Mouse (Mus musculus) bone marrow, adult 2 months (tissue): ENCODE results near the gene Lif. TPM values are rescaled to one million over a fixed set of nuclear protein-coding genes. Genes with fewer than 3 reads are reported as not detected.

Experiments used
- H3K27ac ChIP-seq: fragments of 200-500 bp; 2 replicates; pipeline ENCODE4 v1.5.1; 2012; ENCODE audit warnings: low read depth, mild to moderate bottlenecking, control low read depth, inconsistent platforms, low read length; ENCODE audit not compliant: control insufficient read depth, poor library complexity, insufficient read depth
- H3K4me1 ChIP-seq: fragments of 200-500 bp; 2 replicates; pipeline ENCODE4 v1.6.1; 2011; ENCODE audit warnings: low read length; ENCODE audit not compliant: control insufficient read depth, insufficient read depth
- H3K4me3 ChIP-seq: fragments of 200-500 bp; replicated peaks from 2 replicates; pipeline ENCODE3; 2011; ENCODE audit warnings: mild to moderate bottlenecking, low read depth, low read length, control low read depth; ENCODE audit not compliant: control insufficient read depth
- CTCF ChIP-seq: fragments of 200-500 bp; IDR thresholded peaks from 2 replicates; pipeline ENCODE4 v1.5.1; 2011; ENCODE audit warnings: low read length, control low read depth; ENCODE audit not compliant: control insufficient read depth, insufficient read depth
- POLR2A ChIP-seq: fragments of 200-500 bp; IDR thresholded peaks from 2 replicates; pipeline ENCODE4 v1.6.1; 2011; ENCODE audit warnings: low read depth, mild to moderate bottlenecking, control low read depth, low read length, borderline replicate concordance; ENCODE audit not compliant: control insufficient read depth
- WGBS: fragments of 180-500 bp; shearing (Covaris S2); methylation state at CpG from one replicate; pipeline ENCODE4 v1.1.7; 2018; 5-methylcytosine and 5-hydroxymethylcytosine counted together
- polyA plus RNA-seq: library from polyadenylated mRNA; stranded (reverse); fragments of >200 nt; gene quantifications from 2 replicates; pipeline ENCODE4 v1.2.4, GENCODE M21; 2011; ENCODE audit warnings: low replicate concordance; ENCODE audit not compliant: missing spikeins, insufficient read depth, insufficient read length

The Lif gene
- polyA plus RNA-seq, 1 experiment = 0.70 TPM

DNA sequence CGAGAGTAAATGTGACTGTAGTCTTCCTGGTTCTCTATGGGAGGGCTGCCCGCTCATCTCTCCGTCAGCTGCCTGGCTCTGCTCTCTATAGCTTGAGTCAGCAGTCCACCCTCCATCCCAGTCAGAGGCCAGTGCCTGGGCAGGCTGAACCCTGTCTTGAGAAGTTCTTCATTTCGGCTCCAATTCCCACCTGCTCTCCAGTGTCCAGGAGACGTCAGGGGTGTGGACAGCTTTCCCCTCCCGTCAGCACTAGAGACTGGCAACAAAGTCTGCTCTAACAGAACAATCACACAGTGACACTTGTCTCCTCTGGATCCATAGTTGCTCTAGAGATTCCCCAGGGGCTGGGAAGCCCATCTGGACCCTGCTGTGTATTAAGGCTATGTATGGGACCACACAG is 36.7 kb downstream of the Lif start:
- Histone ChIP-seq H3K4me3 (no peak overlapping the region), H3K4me1 (peaks cover 3% of the 10 kb centered on the region), H3K27ac (no peak overlapping the region)
- TF ChIP-seq POLR2A (no peak), CTCF (no peak)
- 79% methylated on average over 6 of the region's 6 CpGs for WGBS

DNA sequence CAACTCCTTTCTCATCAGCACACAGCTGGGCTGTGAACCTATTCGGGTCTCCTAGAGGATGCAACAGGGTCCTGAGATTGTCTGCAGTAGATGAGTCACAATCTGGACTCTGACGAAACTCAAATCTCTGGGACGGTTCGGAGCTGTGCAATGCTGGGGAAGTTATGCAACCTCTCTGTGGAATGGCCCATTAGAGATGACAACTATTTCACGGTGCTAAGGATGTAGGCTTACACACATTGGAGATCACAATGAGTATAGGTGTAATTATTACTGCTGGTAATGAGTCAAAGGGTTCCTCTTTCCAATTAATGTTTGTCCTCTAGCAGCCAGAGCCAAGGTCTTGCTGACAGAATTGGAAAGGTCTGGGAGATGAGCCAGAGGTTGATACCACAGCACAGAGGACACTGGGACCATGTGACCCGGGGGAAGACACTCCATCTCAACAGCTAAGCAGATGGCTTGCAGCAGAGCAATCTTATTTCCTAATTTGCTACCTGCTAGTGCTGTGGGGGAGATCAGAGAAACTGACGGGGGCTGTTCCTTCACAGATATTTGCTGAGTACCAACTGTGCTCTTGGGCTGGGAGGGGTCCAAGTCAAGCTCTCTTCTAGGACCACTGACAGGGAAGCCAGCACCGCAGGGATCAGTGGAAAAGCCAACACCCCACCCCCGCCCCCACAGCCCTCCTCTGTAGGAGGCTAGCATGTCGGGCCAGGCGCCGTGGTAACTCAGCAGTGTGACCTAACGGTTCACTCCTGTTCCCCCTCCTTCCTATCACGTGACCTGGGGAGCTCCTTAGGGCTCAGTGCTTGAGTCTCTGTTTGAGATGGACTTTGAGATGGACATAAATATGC is 37.4 kb downstream of the Lif start:
- Histone ChIP-seq H3K4me1 (peaks cover 2% of the 10 kb centered on the region), H3K4me3 (no peak overlapping the region), H3K27ac (0 out of 2 replicates have a peak overlapping the region, but pooled peaks have one; percentile 15)
- WGBS = 14% methylated on average over 14 of the region's 14 CpGs
- TF ChIP-seq POLR2A (no peak), CTCF (no peak)

DNA sequence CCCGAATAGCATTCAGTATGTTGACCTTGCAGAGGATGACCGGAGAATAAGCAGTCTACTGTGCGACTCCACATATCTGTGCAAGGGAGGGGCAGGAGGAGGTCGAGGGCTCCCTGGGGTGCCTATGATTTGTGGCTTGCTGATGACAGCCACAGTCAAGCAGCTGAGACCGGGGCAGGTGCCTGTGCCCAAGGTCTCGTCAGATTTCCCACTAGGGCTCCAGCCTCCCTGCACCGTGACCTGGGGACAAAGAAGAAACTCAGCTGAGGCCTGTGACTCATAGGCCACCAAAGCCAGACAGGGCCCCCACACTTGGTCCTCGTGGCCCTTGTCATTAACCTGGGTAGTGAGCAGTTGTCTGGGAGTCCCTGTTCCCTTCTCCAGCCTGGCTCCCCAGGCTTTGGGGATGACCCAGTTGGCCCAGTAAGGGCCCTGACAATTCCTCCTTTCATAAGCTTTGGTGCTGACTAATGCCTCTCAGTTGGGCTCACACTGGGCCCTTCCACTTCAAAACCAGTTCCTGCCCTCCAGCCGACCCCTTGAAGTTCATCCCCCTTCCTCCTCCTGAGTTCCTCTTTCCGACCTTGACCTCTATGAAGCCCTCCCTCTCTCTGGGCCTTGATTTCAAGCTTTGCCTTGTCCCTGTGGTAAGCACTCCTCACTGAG is 39.4 kb downstream of the Lif start:
- WGBS = 28% methylated on average over 10 of the region's 10 CpGs
- Histone ChIP-seq H3K4me1 (peaks cover 2% of the 10 kb centered on the region), H3K27ac (no peak overlapping the region), H3K4me3 (no peak overlapping the region)
- TF ChIP-seq CTCF (no peak), POLR2A (no peak)

DNA sequence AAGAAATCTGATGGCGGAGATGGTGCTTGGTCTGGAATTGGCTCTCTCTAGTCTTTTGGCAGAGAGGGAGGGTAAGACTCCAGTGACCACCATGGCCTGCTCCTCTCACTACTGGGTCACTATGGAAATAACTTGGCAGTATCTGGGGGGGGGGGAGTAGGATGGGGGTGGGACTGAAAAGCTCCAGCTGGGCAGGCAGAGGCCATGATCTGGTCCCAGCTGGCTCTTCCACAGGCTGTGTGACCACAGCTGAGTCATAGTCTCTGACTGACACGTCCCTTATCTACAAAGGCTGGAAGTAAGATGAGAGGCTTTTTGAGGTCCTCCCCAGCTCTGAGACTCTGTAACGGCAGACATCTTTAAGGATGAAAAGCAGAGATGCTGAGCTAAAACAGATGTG is 40.4 kb downstream of the Lif start:
- Histone ChIP-seq H3K4me3 (no peak overlapping the region), H3K4me1 (peaks cover 2% of the 10 kb centered on the region; the same call in 1 of the 2 replicates), H3K27ac (no peak overlapping the region)
- no peak for TF ChIP-seq POLR2A
- no peak for TF ChIP-seq CTCF
- WGBS = 59% methylated on average over 3 of the region's 3 CpGs

DNA sequence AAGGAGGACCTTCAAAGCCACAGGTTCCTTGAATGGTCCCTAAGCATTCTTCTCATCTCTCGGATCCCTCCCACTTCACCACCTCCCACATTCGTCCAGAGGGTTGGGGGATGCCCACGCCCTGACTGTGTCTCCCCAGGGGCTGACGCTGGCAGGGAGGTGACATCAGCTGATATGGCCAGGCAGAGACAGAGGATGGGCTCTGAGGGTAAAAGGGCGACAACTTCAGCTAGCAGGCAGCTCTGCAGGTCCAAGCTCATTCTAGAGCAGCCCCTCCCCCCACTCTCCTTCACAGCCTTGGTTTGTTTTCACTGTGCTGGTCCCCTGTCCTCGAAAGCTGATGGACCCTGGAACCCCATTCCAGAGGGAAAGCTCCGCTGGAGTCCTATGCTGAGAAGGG is 41.3 kb downstream of the Lif start:
- Histone ChIP-seq H3K4me3 (no peak overlapping the region), H3K4me1 (peaks cover 2% of the 10 kb centered on the region; the same call in 1 of the 2 replicates), H3K27ac (no peak overlapping the region)
- 78% methylated on average over 7 of the region's 7 CpGs for WGBS
- TF ChIP-seq CTCF = no peak
- no peak for TF ChIP-seq POLR2A

DNA sequence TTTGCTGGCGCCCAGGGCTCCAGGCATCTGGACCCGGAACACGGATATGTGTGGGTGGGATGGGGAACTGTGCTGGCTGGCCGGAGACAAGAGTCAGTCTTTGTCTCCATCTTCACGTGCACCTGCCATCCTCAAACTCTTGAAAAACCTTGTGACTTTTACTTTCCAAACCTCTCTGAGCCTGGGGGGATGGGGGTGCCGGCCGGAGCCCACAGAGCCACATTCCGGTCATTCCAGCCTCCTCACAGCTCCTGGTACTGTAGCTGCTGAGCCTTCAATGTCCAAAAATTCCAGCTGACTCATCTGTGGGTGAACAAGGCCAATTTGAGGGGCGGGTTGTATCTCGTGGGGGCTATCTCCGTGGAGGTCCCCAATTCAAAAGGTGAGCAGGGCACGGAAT is 41.8 kb downstream of the Lif start:
- peaks cover 2% of the 10 kb centered on the region; the same call in 1 of the 2 replicates for H3K4me1 ChIP-seq
- TF ChIP-seq POLR2A (no peak), CTCF (no peak)
- H3K27ac ChIP-seq = no peak overlapping the region
- H3K4me3 ChIP-seq = no peak overlapping the region
- 79% methylated on average over 12 of the region's 12 CpGs for WGBS

DNA sequence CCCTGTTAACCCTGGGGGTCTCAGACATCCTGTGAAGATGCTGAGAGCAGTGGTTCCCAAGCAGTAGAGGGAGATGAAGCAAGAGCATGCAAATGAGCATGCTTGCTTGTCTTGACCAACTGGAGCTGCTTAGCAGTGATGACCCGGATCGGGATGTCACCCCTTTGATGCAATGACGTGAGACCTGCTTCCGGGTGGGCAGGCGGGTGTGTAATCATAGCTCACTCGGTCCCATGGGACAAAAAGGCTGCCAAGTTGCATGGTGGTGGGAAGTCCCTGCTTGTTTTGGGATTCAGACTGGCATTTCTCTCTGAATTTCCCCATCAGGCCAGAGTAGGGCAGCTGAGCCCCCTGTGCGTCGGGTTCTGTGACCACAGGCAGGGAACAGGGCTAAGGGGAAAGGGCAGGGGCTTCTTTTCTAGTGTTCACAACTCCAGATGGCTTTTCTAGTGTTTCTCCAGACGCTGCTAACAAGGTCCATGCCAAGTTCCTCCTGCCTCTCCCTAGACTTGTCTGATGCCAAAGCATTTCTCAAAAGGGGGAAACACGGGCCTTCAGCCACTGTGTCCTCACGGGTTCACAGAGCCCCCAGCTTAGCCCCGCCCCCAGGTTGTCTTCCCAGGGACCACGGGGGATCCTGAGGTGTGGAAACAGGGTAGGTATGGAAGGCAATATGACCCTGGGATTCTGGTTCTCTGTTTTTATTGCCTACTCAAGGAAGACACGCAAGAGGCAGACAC is 42.5 kb downstream of the Lif start:
- 67% methylated on average over 14 of the region's 14 CpGs for WGBS
- Histone ChIP-seq H3K4me3 (no peak overlapping the region), H3K27ac (no peak overlapping the region), H3K4me1 (peaks cover 2% of the 10 kb centered on the region; the same call in 1 of the 2 replicates)
- TF ChIP-seq POLR2A (no peak), CTCF (no peak)

DNA sequence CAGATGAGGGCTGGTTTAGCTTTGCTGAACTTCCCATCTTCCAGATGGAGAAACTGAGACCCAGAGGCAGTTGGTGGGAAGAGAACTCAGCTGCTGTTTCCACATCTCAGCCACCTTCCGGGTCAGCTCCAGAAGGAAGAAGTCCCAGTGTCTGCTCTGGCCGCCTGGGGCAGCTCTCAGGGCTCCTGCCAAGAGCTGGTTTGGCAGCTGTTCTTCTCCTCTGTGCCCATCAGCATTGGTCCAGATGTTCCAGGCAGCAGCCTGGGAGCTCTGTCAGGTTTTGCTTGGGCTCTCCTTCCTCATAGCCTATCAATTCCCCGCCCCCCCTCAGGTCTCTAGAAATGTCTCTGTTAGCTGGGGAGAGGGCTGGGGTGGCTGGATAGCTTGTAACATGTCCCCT is 43.3 kb downstream of the Lif start:
- Histone ChIP-seq H3K27ac (no peak overlapping the region), H3K4me3 (no peak overlapping the region), H3K4me1 (no peaks in the 10 kb centered on the region)
- no peak for TF ChIP-seq CTCF
- TF ChIP-seq POLR2A = no peak
- 68% methylated on average over 3 of the region's 3 CpGs for WGBS
